Mouse (Mus musculus): ENCODE measurements around the gene Bclaf1.

DNA sequence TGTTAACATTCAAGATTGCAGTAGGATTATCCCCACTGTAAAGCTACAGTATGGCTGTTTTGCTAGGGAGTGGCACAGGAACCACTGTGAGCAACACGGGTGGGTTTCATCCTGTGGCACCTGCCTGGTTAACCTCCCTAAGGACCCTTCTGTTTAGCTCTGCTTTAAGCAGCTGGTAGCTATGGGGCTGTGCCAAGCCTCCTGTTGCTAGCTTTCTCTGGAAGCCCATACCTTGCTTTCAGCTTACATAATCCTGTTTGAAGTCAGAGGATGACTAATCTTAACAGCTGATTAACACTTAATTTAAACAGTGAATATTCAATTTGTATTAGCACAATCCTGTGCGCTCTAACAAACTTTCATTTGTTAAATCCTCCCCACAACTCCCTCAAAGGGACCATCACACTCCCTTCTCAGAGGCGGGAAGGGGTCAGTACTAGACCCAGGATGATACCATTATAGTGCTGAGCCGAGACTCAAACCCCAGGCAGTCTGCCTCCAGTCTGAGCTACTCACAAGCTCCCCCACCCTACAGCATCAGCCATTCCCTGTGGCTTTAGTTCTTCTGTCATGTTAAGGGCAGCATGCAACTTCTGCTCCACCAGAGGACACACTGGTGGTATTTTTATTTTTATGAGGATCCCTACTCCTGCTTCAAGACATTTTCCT is 50.3 kb downstream of the Bclaf1 start:
- no peak for TF ChIP-seq CTCF (IDR thresholded peaks at IDR 0.05; ENCODE audit: control insufficient read depth, insufficient read depth, low read length)
- TF ChIP-seq POLR2A (IDR thresholded peaks at IDR 0.05; ENCODE audit: borderline replicate concordance, control insufficient read depth, low read depth, low read length), result no peak
